Mouse (Mus musculus) thymus, adult 2 months (tissue): ENCODE measurements at regions not wholly inside any gene's neighbourhood (a gene's known extent, or its start where the extent isn't known, plus 50 kb on each side); places are given as distances from the start of the nearest gene placed in this dataset.

ENCODE experiments used
- CTCF ChIP-seq: fragments of 200-500 bp; IDR thresholded peaks from 2 replicates; pipeline ENCODE4 v1.5.1; 2012; ENCODE audit warnings: mild to moderate bottlenecking, control low read depth, low read length, moderate library complexity, borderline replicate concordance; ENCODE audit not compliant: control insufficient read depth, poor library complexity, insufficient read depth; ENCODE audit errors: extremely low read depth
- POLR2A ChIP-seq: fragments of 200-500 bp; IDR thresholded peaks from 2 replicates; pipeline ENCODE4 v1.6.1; 2012; ENCODE audit warnings: mild to moderate bottlenecking, low read length, control low read depth, moderate library complexity; ENCODE audit not compliant: control insufficient read depth, poor library complexity, insufficient read depth; ENCODE audit errors: extremely low read depth

GRCm38 (mm10) chr11:114592961-114593360, 75.4 kb upstream of the Rpl38 start:
- TF ChIP-seq CTCF: no peak
- no peak for TF ChIP-seq POLR2A
